Mouse (Mus musculus) stomach, postnatal 0 days (tissue): Measurements from ENCODE around the gene Gng5.

Experiments used
- CTCF ChIP-seq: IDR thresholded peaks from 2 replicates; pipeline ENCODE4 v1.5.1; 2016; ENCODE audit warnings: antibody characterized with exemption, low read depth, mild to moderate bottlenecking, moderate library complexity
- EP300 ChIP-seq: optimal IDR thresholded peaks from 2 replicates; pipeline ENCODE3; 2016; ENCODE audit warnings: antibody characterized with exemption

DNA sequence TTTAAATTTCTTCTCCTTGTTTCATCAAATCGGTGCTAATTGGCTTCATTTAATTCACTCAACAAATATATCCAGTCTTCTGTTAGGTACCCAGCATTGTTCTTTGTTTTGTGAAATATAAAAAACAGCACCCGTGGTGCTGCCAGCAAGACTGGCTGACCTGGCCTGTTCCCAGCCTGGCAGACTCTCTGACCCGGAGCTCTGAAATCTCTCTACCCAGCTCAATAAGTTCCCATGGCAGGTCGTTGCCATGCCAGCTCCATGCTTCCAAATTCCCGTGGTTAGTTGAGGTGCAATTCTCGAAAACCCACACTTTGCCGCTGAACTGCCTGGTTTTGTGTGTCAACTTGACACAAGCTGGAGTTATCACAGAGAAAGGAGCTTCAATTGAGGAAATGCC, 55.2 kb downstream of the Gng5 start:
- TF ChIP-seq CTCF (no peak), EP300 (no peak)
